Mouse (Mus musculus): ENCODE data around the gene Fam155a. TPM values are rescaled to one million over a fixed set of nuclear protein-coding genes. Genes with fewer than 3 reads are reported as not detected.

Fam155a gene
- polyA plus RNA-seq, 1 experiment = 0.19 TPM

DNA sequence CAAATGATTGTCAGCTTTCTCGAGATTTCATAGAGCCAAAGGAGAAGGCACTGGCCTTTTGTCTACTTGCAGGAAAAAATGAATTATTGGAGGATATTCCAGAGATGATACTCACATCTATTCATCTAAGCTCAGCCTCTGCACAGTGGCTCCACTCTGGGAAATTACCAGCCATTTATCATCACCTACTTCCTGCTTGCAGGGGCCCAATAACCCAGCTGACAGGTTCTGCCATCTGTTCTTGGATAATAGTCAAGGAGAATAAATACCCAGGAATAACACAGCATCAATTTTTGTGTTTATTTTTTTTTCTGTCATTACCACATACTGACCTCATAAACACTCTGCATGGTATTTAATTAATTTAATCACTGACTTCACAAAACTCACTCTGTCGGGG, 249.4 kb downstream of the Fam155a start:
- Histone ChIP-seq H3K4me3 (ENCODE audit: insufficient read depth, low read length) (no peak overlapping the region), H3K4me1 (ENCODE audit: control insufficient read depth, insufficient read depth, low read length) (no peaks in the 10 kb centered on the region), H3K27ac (ENCODE audit: insufficient read depth, low read length) (no peak overlapping the region)
- TF ChIP-seq POLR2A (IDR thresholded peaks at IDR 0.05; ENCODE audit: low read depth, low read length) = no peak
- no peak for TF ChIP-seq CTCF (IDR thresholded peaks at IDR 0.05; ENCODE audit: borderline replicate concordance, insufficient read depth, low read length)

DNA sequence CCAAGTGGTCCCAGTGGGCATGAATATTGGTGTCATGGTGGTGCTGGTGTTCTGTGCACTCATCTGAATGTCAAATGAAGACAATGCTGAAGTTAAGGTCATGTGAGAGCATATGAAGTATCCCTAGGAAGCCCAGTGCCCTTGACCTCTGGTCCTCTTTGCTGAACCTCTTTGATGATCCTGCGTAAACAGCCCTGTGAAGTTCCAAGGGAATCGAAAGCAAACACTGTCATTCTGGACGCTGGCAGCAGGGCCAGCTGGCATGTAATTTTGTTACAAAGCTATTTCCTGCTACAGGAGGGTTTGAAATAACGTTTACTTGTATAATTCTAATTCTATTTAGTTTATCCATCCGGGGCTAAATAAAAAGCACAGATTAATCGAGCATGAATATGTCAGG, 270.2 kb downstream of the Fam155a start:
- TF ChIP-seq CTCF (IDR thresholded peaks at IDR 0.05; ENCODE audit: borderline replicate concordance, insufficient read depth, low read length) (no peak), POLR2A (IDR thresholded peaks at IDR 0.05; ENCODE audit: low read depth, low read length) (no peak)
- Histone ChIP-seq H3K4me3 (ENCODE audit: insufficient read depth, low read length) (no peak overlapping the region), H3K27ac (ENCODE audit: insufficient read depth, low read length) (no peak overlapping the region)

DNA sequence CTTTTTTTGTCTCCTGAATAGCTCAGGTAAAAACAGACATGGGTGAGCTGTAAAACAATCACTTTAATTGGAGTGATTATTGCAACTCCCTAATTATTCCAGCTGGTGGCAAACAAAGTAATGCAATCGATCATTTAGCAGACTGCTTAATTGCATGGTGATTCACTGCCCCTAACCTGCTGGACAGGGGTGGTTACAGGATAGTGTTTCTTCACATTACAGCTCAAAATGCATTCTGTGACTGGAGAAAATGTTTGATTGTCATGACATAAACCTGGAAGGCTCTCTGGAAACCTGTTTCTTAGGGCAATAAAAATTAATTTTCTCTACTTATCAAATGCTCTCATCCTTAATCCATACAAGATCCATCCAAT, 276.7 kb downstream of the Fam155a start:
- no peak for TF ChIP-seq CTCF (IDR thresholded peaks at IDR 0.05; ENCODE audit: borderline replicate concordance, insufficient read depth, low read length)
- TF ChIP-seq POLR2A (IDR thresholded peaks at IDR 0.05; ENCODE audit: low read depth, low read length) = no peak
- Histone ChIP-seq H3K4me1 (ENCODE audit: control insufficient read depth, insufficient read depth, low read length) (no peaks in the 10 kb centered on the region), H3K27ac (ENCODE audit: insufficient read depth, low read length) (no peak overlapping the region), H3K4me3 (ENCODE audit: insufficient read depth, low read length) (no peak overlapping the region)

More for the DNA sequence above, 270.2 kb downstream of the Fam155a start:
- H3K4me1 ChIP-seq (ENCODE audit: control insufficient read depth, insufficient read depth, low read length) = no peaks in the 10 kb centered on the region

DNA sequence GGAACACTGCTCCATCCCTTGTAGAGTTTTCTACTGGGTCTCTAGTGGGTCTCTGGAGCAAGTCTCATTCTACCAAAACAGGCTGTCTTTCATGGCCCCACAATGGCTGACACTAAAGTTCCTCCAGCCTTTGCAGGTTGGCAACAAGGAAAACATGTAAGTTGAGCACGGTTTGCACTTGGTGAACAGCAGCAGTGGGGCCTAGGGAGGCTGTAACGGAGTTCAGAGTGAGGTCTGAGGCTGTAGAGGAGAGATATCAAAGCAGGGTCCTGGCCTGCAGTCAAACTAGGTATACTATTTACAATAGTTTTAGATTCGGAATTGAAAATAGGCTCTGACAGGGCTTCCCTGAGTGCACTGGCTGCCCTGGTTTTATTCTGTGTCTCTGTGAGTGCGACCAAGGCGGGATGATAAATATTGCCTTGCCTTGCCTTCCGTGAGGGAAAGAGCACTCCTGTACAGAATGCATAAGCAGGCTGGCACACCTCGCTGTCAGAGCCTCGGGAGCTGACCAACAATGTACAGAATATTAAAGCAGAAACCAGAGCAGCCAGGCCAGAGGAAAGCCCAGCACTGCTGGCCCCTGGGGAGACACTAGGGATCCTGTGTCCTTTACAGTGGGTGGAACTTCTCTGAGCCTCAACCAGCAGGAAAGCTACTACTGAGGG, 277.3 kb downstream of the Fam155a start:
- Histone ChIP-seq H3K27ac (ENCODE audit: insufficient read depth, low read length) (no peak overlapping the region), H3K4me1 (ENCODE audit: control insufficient read depth, insufficient read depth, low read length) (no peaks in the 10 kb centered on the region), H3K4me3 (ENCODE audit: insufficient read depth, low read length) (no peak overlapping the region)
- TF ChIP-seq POLR2A (IDR thresholded peaks at IDR 0.05; ENCODE audit: low read depth, low read length) = no peak
- no peak for TF ChIP-seq CTCF (IDR thresholded peaks at IDR 0.05; ENCODE audit: borderline replicate concordance, insufficient read depth, low read length)

DNA sequence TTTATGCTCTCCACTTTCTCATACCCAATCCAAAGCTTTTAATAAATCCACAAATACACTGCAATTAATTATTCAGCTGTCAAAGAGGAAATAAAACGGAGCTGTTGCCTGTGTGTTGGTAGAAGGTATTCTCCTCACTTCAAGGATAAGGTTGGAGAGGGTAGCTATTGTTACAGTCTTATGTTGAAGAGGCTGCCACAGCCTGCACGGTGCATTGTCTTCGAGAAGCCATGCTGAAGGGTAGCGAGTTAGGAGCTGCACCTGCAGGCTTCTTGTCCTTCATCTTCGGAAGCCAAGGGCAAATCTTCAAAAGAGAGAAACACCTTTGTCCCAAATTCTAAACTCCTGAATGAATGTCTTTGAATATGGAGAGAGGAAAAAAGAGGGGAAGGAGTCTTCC, 288.4 kb downstream of the Fam155a start:
- Histone ChIP-seq H3K4me1 (ENCODE audit: control insufficient read depth, insufficient read depth, low read length) (no peaks in the 10 kb centered on the region), H3K27ac (ENCODE audit: insufficient read depth, low read length) (no peak overlapping the region), H3K4me3 (ENCODE audit: insufficient read depth, low read length) (no peak overlapping the region)
- TF ChIP-seq POLR2A (IDR thresholded peaks at IDR 0.05; ENCODE audit: low read depth, low read length) (no peak), CTCF (IDR thresholded peaks at IDR 0.05; ENCODE audit: borderline replicate concordance, insufficient read depth, low read length) (no peak)

DNA sequence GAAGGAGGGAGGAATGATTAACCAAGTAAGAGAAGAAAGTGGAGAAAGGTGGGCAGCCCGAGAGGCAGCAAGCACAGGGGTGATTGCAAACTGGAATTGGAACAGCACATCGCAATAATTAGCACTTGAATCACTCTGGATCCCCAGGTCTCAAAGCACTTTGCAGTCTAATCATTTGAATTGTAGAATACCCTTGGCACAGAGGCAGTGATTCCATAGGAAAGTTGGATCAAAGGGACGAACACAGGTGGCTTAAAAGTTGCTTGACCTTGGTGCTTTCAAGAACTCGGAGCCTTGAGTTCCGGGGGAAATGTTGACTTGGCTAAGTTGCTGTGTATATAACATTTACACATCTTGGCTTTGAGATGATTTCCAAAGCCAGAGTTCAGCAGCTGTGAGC, 299.7 kb downstream of the Fam155a start:
- no peak for TF ChIP-seq CTCF (IDR thresholded peaks at IDR 0.05; ENCODE audit: borderline replicate concordance, insufficient read depth, low read length)
- no peaks in the 10 kb centered on the region for H3K4me1 ChIP-seq (ENCODE audit: control insufficient read depth, insufficient read depth, low read length)
- no peak overlapping the region for H3K4me3 ChIP-seq (ENCODE audit: insufficient read depth, low read length)
- H3K27ac ChIP-seq (ENCODE audit: insufficient read depth, low read length) = no peak overlapping the region

DNA sequence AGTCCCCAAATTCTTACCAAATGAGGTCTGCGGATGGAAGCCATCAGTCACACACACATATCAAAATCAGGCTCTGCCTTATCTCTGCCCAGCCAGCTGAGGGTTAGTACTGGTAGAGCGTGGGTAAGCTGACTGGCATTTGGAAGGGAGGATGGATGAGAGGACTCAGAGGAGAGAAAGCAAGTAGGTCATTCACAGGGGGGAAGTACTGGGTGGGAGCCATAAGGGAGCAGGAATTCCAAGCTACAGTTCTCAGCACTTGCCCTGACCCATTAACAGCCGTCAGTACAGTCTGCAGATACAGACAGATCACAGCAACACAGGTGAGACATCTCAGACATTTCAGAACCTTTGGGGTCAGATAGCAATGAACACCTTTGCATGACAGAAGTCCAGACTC, 300.8 kb downstream of the Fam155a start:
- H3K4me3 ChIP-seq (ENCODE audit: insufficient read depth, low read length) = no peak overlapping the region
- no peak for TF ChIP-seq POLR2A (IDR thresholded peaks at IDR 0.05; ENCODE audit: low read depth, low read length)
- no peak for TF ChIP-seq CTCF (IDR thresholded peaks at IDR 0.05; ENCODE audit: borderline replicate concordance, insufficient read depth, low read length)
- H3K27ac ChIP-seq (ENCODE audit: insufficient read depth, low read length) = no peak overlapping the region
- no peaks in the 10 kb centered on the region for H3K4me1 ChIP-seq (ENCODE audit: control insufficient read depth, insufficient read depth, low read length)

DNA sequence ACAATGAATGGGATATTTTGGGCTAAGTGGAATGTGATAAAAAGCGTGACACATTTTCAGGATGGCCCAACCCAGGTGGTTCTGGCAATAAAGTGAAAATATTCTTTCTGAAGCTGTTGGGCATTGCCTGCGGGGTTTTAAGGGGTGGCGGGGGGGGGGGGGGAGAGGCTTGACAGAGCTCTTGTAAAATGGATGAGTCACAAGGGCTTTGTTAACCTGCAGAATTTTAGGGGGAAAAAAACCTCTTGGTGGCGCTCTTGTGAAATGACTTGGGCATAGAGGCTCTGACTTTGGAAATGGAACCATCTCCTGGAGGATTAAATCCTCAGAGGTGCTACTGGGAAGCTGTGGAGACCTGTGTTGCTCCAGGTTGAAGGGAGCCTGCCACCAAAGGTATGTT, 309.9 kb downstream of the Fam155a start:
- Histone ChIP-seq H3K4me1 (ENCODE audit: control insufficient read depth, insufficient read depth, low read length) (no peaks in the 10 kb centered on the region), H3K27ac (ENCODE audit: insufficient read depth, low read length) (no peak overlapping the region), H3K4me3 (ENCODE audit: insufficient read depth, low read length) (no peak overlapping the region)
- TF ChIP-seq CTCF (IDR thresholded peaks at IDR 0.05; ENCODE audit: borderline replicate concordance, insufficient read depth, low read length) = no peak
- TF ChIP-seq POLR2A (IDR thresholded peaks at IDR 0.05; ENCODE audit: low read depth, low read length) = no peak

DNA sequence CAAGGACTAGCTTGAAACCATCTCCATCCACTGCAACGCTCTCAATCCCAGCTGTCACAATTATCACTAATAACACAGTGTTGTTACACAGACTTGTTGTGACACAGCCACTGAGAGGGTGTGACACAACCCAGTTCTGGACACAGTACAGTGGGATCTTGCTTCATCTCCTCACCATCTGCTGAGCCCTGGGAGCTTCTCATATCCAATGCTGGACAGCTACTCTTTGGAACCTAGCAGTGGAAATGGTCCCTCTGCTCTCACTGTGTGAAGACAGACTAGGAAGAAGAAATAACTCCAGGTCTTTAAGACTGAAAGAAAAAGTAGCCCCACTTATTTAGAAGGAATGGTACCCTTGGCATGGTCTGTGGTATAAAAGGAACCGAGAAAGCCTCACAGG, 310.3 kb downstream of the Fam155a start:
- Histone ChIP-seq H3K4me3 (ENCODE audit: insufficient read depth, low read length) (no peak overlapping the region), H3K4me1 (ENCODE audit: control insufficient read depth, insufficient read depth, low read length) (no peaks in the 10 kb centered on the region), H3K27ac (ENCODE audit: insufficient read depth, low read length) (no peak overlapping the region)
- TF ChIP-seq POLR2A (IDR thresholded peaks at IDR 0.05; ENCODE audit: low read depth, low read length) = no peak
- no peak for TF ChIP-seq CTCF (IDR thresholded peaks at IDR 0.05; ENCODE audit: borderline replicate concordance, insufficient read depth, low read length)

DNA sequence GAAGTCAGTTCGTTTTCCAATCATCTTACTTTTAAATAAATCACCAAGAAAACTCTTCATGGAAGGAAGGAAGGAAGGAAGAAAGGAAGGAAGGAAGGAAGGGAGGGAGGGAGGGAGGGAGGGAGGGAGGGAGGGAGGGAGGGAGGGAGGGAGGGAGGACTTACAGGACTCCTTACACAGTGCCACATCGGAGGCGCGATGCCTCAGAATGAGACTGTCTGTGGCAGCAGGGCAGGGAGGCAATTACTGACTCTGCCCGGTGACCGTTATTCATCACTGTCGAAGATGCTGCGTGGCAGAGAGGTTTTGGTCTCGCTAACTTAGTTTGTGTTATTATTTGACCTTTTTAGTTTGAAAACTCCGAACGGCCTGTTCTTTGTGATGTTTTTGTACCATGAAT, 312.3 kb downstream of the Fam155a start:
- no peak for TF ChIP-seq POLR2A (IDR thresholded peaks at IDR 0.05; ENCODE audit: low read depth, low read length)
- TF ChIP-seq CTCF (IDR thresholded peaks at IDR 0.05; ENCODE audit: borderline replicate concordance, insufficient read depth, low read length) = no peak
- no peak overlapping the region for H3K27ac ChIP-seq (ENCODE audit: insufficient read depth, low read length)
- no peaks in the 10 kb centered on the region for H3K4me1 ChIP-seq (ENCODE audit: control insufficient read depth, insufficient read depth, low read length)
- no peak overlapping the region for H3K4me3 ChIP-seq (ENCODE audit: insufficient read depth, low read length)

DNA sequence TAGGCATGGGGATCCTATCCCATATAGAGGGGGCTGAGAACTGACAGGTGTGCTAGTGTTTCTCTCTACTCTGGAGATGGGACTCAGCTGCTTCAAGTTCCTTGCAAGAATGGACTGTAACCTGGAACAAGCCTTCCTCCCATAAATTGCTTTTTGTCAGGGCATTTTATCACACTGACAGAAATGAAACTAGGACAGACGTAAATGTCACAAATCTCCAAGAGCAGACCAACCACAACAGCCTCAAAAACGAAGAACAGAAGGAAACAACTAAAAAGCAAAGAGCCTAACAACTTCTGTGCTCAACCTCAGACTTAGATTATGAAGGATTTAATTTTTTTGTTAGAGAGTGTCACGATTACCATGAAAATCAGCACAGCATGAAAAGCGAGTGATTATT, 315.8 kb downstream of the Fam155a start:
- H3K4me3 ChIP-seq (ENCODE audit: insufficient read depth, low read length) = no peak overlapping the region
- TF ChIP-seq CTCF (IDR thresholded peaks at IDR 0.05; ENCODE audit: borderline replicate concordance, insufficient read depth, low read length) (no peak), POLR2A (IDR thresholded peaks at IDR 0.05; ENCODE audit: low read depth, low read length) (no peak)
- H3K27ac ChIP-seq (ENCODE audit: insufficient read depth, low read length) = no peak overlapping the region
- H3K4me1 ChIP-seq (ENCODE audit: control insufficient read depth, insufficient read depth, low read length) = no peaks in the 10 kb centered on the region

Data from embryonic fibroblast, embryonic 13.5 days (primary cell).